Comparison of ENCODE assay signal across 20 mouse cellular contexts in genomic region chr9:116104770-116105169, GRCm38 (mm10).
"Had no signal": no experiment of that assay in that cellular context is flagged by ENCODE, and none has a peak within 500 bp of the region (broad histone marks: within the 10 kb centered on the region; RNA-seq: fewer than 3 reads in every experiment).

No protein-coding gene starts in this region.

- H3K36me3 ChIP-seq: hindbrain, embryonic 15.5 days had no signal

- H3K27ac ChIP-seq: heart, adult 2 months; heart, embryonic 13.5 days; heart, embryonic 15.5 days; hindbrain, embryonic 13.5 days; hindbrain, embryonic 15.5 days; hindbrain, postnatal 0 days; layer of hippocampus, adult 2 months; left cerebral cortex, adult 2 months; limb, embryonic 12.5 days had no signal

- H3K27me3 ChIP-seq: heart, embryonic 13.5 days; heart, embryonic 15.5 days; hindbrain, embryonic 13.5 days; hindbrain, embryonic 15.5 days; limb, embryonic 12.5 days had no signal

- H3K4me3 ChIP-seq: heart, adult 2 months; heart, embryonic 13.5 days; heart, embryonic 15.5 days; hindbrain, embryonic 13.5 days; hindbrain, embryonic 15.5 days; layer of hippocampus, adult 2 months; left cerebral cortex, adult 2 months; limb, embryonic 10.5 days; limb, embryonic 12.5 days had no signal

- DNase-seq: gastrocnemius, postnatal 25 days; heart, adult 11 months; heart, adult 2 months; heart, postnatal 14 days; heart, postnatal 36 days; kidney, adult 11 months; kidney, adult 2 months; kidney, postnatal 10 days; kidney, postnatal 4 days; liver had no signal

- ATAC-seq: hindbrain, postnatal 0 days; intestine, embryonic 16.5 days had no signal

- H3K4me1 ChIP-seq: hindbrain, embryonic 15.5 days had no signal
